Mouse (Mus musculus): ENCODE measurements around the gene Cbr2. TPM values are rescaled to one million over a fixed set of nuclear protein-coding genes. Genes with fewer than 3 reads are reported as not detected.
"Not testable (repeated sequence)": the region's sequence is repeated elsewhere in the genome, so short reads cannot be mapped to it uniquely, and the experiment has no call there.

Cbr2 gene
- polyA plus RNA-seq, 1 experiment from 2014 or later: 1.1 TPM

DNA sequence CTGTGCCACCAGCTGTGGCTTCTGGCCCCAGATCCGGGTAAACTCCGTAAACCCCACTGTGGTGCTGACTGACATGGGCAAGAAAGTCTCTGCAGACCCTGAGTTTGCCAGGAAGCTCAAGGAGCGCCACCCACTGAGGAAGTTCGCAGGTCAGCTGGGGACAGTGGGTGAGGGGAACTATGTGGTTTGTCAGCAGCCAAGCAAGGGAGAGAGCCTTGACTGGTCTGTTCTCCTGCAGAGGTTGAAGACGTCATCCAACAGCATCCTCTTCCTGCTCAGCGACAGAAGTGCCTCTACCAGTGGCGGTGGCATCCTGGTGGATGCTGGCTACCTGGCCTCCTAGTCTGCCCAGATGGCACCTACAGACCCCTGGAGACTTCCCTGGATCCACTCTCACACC lies 35.1 kb upstream of the Cbr2 start:
- H3K4me1 ChIP-seq (ENCODE audit: control insufficient read depth, insufficient read depth, low read length); ATAC-seq; H3K9me3 ChIP-seq (replicated peaks; ENCODE audit: control insufficient read depth, low read length); DNase-seq (ENCODE audit: low spot score); H3K4me2 ChIP-seq (ENCODE audit: low read length); H3K27me3 ChIP-seq (replicated peaks; ENCODE audit: control insufficient read depth, insufficient read depth, low read length); H3K4me3 ChIP-seq (ENCODE audit: low read depth, low read length); H3K9ac ChIP-seq (ENCODE audit: low read length); H3K27ac ChIP-seq (ENCODE audit: low read depth, low read length); H3K36me3 ChIP-seq (ENCODE audit: control insufficient read depth, insufficient read depth, low read length): not testable (repeated sequence)
- 88% methylated on average over 5 of the region's 7 CpGs for WGBS

DNA sequence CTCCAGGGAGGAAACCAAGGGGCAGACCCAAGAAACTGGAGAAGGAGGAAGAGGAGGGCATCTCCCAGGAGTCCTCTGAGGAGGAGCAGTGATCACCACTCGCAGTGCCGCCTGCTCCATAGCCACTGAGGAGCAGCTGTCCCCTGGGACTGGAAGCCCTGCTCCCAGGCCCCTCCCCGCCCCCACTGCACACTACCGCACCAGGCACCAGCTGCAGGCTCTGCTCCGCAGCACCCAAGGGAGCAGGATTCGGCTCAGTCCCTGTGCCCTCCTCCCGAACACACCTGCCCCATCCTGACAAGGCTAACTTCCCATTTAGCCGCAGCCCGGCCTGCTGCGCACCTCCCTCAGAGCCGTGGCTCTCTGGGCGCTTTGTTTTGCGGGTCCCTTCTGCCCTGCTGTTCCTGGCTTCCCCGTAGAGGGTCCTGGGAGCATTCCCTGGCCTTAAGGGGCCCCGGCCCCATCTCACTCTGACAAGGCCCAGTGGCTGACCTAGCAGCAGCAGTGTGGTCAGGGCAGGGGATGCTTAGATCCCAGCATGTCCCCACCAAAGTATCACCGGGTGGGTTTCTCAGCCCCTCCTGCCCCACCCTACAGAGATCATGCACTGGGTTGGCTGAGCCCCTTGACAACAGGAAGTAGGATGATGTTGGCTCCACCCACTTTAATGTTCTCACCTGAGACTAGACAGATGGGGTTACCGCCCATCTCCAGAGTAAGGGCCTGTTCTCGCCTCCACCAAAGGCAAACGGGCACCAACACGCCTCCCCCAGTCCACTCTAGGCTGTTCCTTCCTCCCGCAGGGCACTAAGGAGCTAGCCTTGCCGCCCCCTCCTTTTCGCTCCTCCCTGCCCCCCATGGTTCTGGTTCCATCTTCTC lies 31.4 kb upstream of the Cbr2 start:
- WGBS: 3% methylated on average over 5 of the region's 23 CpGs
- H3K4me2 ChIP-seq (ENCODE audit: low read length); H3K36me3 ChIP-seq (ENCODE audit: control insufficient read depth, insufficient read depth, low read length); H3K27me3 ChIP-seq (replicated peaks; ENCODE audit: control insufficient read depth, insufficient read depth, low read length); DNase-seq (ENCODE audit: low spot score); H3K4me1 ChIP-seq (ENCODE audit: control insufficient read depth, insufficient read depth, low read length); H3K9me3 ChIP-seq (replicated peaks; ENCODE audit: control insufficient read depth, low read length); H3K9ac ChIP-seq (ENCODE audit: low read length); H3K27ac ChIP-seq (ENCODE audit: low read depth, low read length); H3K4me3 ChIP-seq (ENCODE audit: low read depth, low read length): not testable (repeated sequence)
- 0 out of 2 replicates have a peak, but pooled peaks have one; percentile 34 for ATAC-seq

- not testable (repeated sequence) for H3K4me2 ChIP-seq (ENCODE audit: low read length); H3K27ac ChIP-seq (ENCODE audit: low read depth, low read length); H3K4me1 ChIP-seq (ENCODE audit: control insufficient read depth, insufficient read depth, low read length); H3K27me3 ChIP-seq (replicated peaks; ENCODE audit: control insufficient read depth, insufficient read depth, low read length); H3K36me3 ChIP-seq (ENCODE audit: control insufficient read depth, insufficient read depth, low read length); ATAC-seq; DNase-seq (ENCODE audit: low spot score); H3K4me3 ChIP-seq (ENCODE audit: low read depth, low read length)
- 0 out of 2 replicates have a peak within 1 kb of the TSS, but pooled peaks have one; percentile 17 for H3K9ac ChIP-seq (ENCODE audit: low read length)
- peaks cover 13% of the 10 kb centered on the region; the same call in 1 of the 2 replicates for H3K9me3 ChIP-seq (replicated peaks; ENCODE audit: control insufficient read depth, low read length)
- 17% methylated on average over 12 of the region's 14 CpGs for WGBS
These were observed 30.7 kb upstream of the Cbr2 start, which contains the start of gene Hmga1b for GRCm38 (mm10) chr11:120762672-120763041. Gene Hmga1b, plus strand, starts transcription at chr11:120762794.

DNA sequence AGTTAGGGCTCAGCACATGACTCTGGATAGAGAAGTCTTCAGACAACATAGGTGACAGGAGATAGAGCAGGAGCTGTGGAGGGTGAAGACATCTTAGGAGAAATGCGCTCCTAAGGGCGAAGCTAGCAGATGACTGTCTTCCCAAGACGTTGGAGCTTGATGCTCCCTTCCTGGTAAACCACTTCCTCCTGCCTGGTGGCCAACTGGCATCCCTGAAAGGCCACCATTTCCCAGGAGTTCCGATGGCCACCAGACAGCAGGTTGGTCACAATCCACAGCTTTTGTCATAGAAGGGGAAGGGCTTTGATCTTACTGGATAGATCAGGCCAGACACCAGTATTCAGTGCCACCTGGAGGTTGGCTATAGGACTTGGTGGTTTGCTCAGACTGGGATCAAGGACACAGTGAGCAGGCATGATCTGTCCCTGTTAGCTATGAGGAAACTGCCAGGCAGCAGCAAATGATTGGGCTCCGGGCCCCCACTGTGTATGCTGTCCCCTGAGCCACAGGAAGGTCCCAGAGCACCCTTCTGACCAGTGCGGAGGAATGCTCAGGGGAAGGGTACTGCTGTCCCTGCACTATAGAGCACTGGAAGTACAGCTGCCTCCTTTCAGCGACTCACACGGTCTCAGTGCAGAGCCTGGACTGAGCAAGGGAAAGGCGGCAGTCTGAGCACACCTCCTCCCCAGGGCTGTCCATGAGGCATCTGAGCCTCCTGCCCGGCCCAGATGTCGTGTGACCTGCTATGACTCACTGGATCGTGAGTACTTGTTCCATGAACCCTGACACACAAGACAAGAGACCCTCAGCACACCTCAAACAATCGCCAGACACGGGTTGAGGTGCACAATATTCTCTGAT lies 30.1 kb upstream of the Cbr2 start:
- WGBS: 72% methylated on average over 14 of the region's 14 CpGs
- no peak for ATAC-seq

DNA sequence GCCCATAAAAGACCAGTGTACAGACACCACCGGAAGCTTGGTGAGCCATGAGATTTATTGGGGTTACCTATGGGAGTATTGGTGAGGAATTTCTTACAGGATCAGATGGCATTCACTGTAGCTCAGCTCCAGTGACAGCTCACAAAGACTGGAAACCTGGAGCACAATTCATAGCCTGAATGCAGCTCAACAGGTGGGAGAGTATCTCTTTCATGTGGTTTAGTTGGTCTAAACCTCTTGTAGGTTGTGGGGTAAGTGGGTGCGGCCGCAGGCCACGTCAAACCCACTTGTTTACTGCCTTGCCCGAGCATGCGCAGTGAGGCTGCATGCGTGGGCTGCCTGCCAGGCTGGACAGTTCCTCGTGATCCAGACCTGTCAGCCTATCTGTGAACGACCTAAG lies 28.3 kb upstream of the Cbr2 start:
- Histone ChIP-seq H3K9ac (ENCODE audit: low read length) (no peak overlapping the region), H3K4me3 (ENCODE audit: low read depth, low read length) (no peak overlapping the region), H3K4me1 (ENCODE audit: control insufficient read depth, insufficient read depth, low read length) (no peaks in the 10 kb centered on the region), H3K27ac (ENCODE audit: low read depth, low read length) (no peak overlapping the region), H3K36me3 (ENCODE audit: control insufficient read depth, insufficient read depth, low read length) (no peaks in the 10 kb centered on the region), H3K27me3 (replicated peaks; ENCODE audit: control insufficient read depth, insufficient read depth, low read length) (peaks cover 6% of the 10 kb centered on the region; the same call in 1 of the 2 replicates), H3K4me2 (ENCODE audit: low read length) (no peak overlapping the region), H3K9me3 (replicated peaks; ENCODE audit: control insufficient read depth, low read length) (peaks cover 13% of the 10 kb centered on the region; the same call in 1 of the 2 replicates)
- no peak for ATAC-seq
- 93% methylated on average over 9 of the region's 9 CpGs for WGBS
- no peak for DNase-seq (ENCODE audit: low spot score)

More for the DNA sequence above, 30.1 kb upstream of the Cbr2 start:
- Histone ChIP-seq H3K4me1 (ENCODE audit: control insufficient read depth, insufficient read depth, low read length) (no peaks in the 10 kb centered on the region), H3K27me3 (replicated peaks; ENCODE audit: control insufficient read depth, insufficient read depth, low read length) (peaks cover 6% of the 10 kb centered on the region; the same call in 1 of the 2 replicates), H3K9me3 (replicated peaks; ENCODE audit: control insufficient read depth, low read length) (peaks cover 13% of the 10 kb centered on the region; the same call in 1 of the 2 replicates), H3K9ac (ENCODE audit: low read length) (0 out of 2 replicates have a peak overlapping the region, but pooled peaks have one; percentile 17), H3K36me3 (ENCODE audit: control insufficient read depth, insufficient read depth, low read length) (no peaks in the 10 kb centered on the region), H3K4me2 (ENCODE audit: low read length) (no peak overlapping the region), H3K27ac (ENCODE audit: low read depth, low read length) (no peak overlapping the region), H3K4me3 (ENCODE audit: low read depth, low read length) (no peak overlapping the region)
- DNase-seq (ENCODE audit: low spot score): no peak

- no peak for DNase-seq (ENCODE audit: low spot score)
- Histone ChIP-seq H3K9ac (ENCODE audit: low read length) (no peak overlapping the region), H3K4me3 (ENCODE audit: low read depth, low read length) (no peak overlapping the region), H3K27ac (ENCODE audit: low read depth, low read length) (no peak overlapping the region), H3K36me3 (ENCODE audit: control insufficient read depth, insufficient read depth, low read length) (no peaks in the 10 kb centered on the region), H3K9me3 (replicated peaks; ENCODE audit: control insufficient read depth, low read length) (no peaks in the 10 kb centered on the region), H3K4me1 (ENCODE audit: control insufficient read depth, insufficient read depth, low read length) (no peaks in the 10 kb centered on the region), H3K27me3 (replicated peaks; ENCODE audit: control insufficient read depth, insufficient read depth, low read length) (no peaks in the 10 kb centered on the region), H3K4me2 (ENCODE audit: low read length) (no peak overlapping the region)
- 78% methylated on average over 4 of the region's 4 CpGs for WGBS
- no peak for ATAC-seq
These were observed 19.7 kb upstream of the Cbr2 start for GRCm38 (mm10) chr11:120751606-120752005.

DNA sequence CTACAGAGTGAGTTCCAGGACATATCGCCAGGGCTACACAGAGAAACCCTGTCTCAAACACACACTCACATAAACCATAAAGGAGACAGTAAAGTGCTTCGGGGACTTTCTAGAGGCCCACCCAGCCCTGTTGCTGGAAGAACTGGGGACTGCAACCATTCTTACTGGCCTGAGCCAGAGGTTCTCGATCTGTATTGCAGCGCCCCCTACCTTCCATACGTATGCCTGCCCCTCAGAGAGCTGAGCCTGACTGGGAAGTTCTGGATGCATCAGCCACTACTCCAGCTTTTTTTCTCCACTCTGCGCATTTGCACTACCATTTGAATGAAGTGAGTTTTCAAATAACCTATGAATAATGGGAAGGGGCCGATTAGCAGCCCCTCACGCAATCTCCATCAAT lies 17.5 kb upstream of the Cbr2 start:
- DNase-seq (ENCODE audit: low spot score) (peak; percentile 4), ATAC-seq (no peak)
- Histone ChIP-seq H3K9me3 (replicated peaks; ENCODE audit: control insufficient read depth, low read length) (no peaks in the 10 kb centered on the region), H3K36me3 (ENCODE audit: control insufficient read depth, insufficient read depth, low read length) (no peaks in the 10 kb centered on the region), H3K4me2 (ENCODE audit: low read length) (no peak overlapping the region), H3K4me1 (ENCODE audit: control insufficient read depth, insufficient read depth, low read length) (no peaks in the 10 kb centered on the region), H3K27ac (ENCODE audit: low read depth, low read length) (no peak overlapping the region), H3K4me3 (ENCODE audit: low read depth, low read length) (no peak overlapping the region), H3K27me3 (replicated peaks; ENCODE audit: control insufficient read depth, insufficient read depth, low read length) (no peaks in the 10 kb centered on the region), H3K9ac (ENCODE audit: low read length) (no peak overlapping the region)
- 56% methylated on average over 8 of the region's 8 CpGs for WGBS

- Histone ChIP-seq H3K4me3 (ENCODE audit: low read depth, low read length) (no peak overlapping the region), H3K9ac (ENCODE audit: low read length) (no peak overlapping the region), H3K36me3 (ENCODE audit: control insufficient read depth, insufficient read depth, low read length) (no peaks in the 10 kb centered on the region), H3K27me3 (replicated peaks; ENCODE audit: control insufficient read depth, insufficient read depth, low read length) (no peaks in the 10 kb centered on the region), H3K4me1 (ENCODE audit: control insufficient read depth, insufficient read depth, low read length) (no peaks in the 10 kb centered on the region), H3K4me2 (ENCODE audit: low read length) (no peak overlapping the region), H3K27ac (ENCODE audit: low read depth, low read length) (no peak overlapping the region), H3K9me3 (replicated peaks; ENCODE audit: control insufficient read depth, low read length) (no peaks in the 10 kb centered on the region)
- 79% methylated on average over 4 of the region's 4 CpGs for WGBS
- ATAC-seq (no peak), DNase-seq (ENCODE audit: low spot score) (no peak)
These were observed 16.1 kb upstream of the Cbr2 start for GRCm38 (mm10) chr11:120747974-120748373.

All from forebrain, embryonic 14.5 days (tissue).